Mouse (Mus musculus) telencephalon, adult 2 months (tissue): ENCODE results near the gene Xkr7.

Source experiments
- DNase-seq: peaks from one replicate; pipeline ENCODE4 v3.0.0-alpha.2; 2011; ENCODE audit warnings: low read depth, low spot score

The Xkr7 gene

DNA sequence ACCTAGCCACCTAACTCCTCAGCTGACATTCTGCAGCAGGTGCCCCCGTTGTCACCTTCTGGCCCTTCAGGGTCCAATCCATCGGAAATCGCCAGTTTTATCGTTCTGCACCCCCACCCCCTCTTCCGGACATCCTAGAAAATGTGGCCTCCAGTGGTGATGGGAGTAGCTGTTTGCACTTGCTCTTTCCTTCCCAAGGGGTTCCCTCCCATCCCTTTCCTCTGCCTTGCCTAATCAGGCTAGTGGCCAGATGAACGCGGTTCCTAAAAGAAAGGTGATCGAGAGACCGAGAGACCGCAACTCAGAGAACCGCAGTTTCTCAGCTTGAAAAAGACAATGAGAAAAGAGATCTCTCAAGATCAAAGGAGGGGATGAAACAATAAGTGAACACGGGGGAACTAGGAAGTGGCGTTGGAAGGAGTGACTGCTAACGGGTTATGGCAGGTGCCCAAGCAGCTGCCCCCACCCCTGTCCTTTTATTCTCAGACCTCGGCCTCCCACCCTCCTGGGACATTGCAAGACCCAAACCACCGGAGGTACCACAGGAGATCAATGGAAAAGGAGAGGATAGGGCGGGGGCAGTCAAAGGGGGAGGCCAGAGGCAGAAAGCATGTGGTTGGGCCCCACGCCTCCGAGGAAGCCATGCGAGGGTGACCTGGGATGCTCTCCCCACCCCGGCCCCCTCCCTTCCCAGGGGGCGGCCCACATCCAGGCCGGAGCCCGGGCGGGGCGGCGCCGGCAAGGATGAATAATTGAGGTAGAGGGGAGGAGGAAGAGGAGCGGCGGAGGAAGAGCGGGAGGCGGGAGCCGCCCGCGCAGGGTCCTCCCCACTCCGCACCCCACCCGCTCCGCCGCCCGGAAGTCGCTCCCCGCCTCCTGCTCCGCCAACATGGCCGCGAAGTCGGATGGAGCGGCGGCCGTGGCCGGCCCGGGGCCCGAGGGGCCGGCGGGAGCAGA lies at the start of gene Xkr7:
TSS of gene Xkr7 (plus strand) at position 727 of the 957 bp plus-strand sequence.
- DNase-seq = no peak

DNA sequence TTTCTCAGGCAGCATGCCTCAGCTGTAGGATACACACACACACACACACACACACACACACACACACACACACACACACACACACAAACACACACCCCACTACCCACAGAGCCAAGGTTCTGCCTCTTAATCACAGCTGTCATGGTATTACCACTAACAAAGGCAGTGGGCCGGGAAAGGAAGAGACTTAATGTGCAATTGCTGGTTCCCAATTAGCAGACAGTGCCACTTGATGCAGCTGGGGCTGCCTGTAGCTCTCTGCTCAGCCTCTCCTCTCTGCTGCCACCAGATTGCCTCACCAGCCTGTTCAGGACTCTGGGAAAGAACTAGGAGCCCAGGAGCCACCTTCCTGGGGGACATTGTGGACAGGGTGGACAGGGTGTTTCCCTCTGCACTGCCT lies 46.1 kb upstream of the Xkr7 start:
- no peak for DNase-seq

DNA sequence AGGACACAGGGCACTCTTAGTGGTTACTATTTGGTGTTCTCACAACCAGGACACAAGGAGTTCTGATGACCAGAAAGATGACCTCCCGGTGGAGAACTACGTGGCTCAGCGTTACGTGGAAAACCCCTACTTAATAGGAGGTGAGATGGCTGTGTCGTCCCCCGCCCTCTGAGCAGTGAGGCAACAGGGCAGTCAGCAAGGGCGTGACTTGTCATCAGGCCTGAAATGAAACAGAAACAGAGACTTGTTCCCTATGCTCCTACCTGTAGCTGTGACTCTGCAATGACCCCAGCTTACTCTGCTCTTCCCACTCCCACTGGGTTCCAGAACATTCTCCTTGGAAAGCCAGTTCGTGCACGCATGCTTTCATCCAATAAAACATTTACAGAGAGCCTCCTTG lies 40.1 kb upstream of the Xkr7 start:
- no peak for DNase-seq

DNA sequence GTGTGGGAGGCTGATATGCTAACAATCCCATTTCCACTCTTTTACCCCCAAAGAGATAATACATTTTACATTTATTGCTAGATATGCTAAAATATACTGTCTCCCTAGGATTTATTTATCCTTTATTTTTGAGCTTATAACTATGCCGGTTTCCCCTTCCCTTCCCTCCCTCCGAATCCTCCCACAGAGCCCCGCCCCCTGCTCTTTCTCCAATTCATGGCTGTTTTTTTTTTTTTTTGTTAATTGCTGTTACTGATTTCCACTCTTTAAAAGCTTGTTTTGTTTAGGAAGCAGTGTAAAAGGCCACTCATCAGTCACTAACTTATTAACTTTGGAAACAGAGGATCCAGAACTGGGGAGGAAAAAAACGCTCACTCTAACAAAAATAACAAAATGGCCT lies 34.6 kb upstream of the Xkr7 start:
- no peak for DNase-seq

DNA sequence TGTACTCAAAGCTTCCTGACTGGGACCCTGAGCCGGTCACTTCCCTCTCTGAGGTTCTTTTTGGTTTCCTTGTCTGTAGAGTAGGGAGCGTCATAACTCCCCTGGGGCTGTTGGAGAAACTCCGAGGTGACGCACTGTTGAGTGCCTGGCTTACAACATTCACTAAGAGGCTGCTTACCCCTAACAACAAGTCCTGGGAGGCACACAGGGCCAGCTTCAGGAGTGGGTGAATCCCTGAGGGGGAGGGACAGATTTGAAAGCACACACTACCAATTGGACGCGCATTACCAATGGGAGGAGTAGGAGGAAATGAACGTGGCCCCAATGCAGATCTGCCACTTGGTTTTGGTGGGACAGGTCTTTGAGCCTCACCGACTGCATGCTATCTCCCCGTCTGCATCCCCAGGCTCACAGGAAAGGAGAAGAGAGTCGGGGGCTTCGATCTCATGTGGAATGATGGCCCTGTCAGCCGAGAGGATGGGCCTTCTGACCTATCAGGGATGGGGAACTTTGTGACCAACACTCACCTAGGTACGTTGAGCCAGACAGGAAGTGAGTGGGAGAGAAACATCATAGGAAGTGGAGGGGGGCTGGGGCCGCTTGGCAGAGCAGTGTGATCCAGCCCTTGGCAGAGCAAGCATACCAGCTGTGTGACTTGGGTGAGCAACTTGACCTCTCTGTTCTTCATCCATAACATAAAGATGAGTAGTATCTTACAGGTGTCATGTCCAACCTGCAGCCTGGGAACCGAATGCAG lies 29.0 kb upstream of the Xkr7 start:
- no peak for DNase-seq

DNA sequence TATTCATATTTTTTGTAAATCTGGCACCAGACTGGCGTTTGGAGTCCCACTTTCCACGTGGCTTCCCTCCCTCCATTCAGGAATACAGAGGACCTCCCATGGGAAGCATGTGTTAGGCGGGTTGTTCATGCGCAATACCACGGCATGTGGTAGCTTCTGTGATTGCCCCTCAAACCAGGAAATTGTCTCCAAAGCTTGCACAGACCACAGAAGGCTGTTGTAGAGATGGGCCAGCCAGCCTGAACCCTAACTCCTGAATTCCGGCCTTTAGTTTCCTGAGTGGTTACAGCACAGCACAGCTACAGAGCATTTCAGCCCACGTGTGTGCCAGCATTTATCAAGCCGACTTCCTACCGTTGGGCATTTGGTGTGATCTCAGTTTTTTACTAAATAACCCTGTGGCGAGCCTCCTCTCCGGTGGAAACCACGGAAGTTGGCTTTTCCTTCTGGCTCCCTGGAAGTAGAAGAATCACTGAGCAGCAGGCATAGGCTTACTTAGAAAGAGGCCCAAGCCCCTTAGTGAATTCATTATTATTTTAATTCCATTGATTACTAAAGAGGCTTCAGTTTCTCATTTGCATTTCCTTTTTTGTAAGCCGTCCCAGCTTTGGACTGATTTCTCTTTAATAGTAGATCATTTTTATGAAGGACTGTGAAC lies 27.8 kb upstream of the Xkr7 start:
- no peak for DNase-seq

DNA sequence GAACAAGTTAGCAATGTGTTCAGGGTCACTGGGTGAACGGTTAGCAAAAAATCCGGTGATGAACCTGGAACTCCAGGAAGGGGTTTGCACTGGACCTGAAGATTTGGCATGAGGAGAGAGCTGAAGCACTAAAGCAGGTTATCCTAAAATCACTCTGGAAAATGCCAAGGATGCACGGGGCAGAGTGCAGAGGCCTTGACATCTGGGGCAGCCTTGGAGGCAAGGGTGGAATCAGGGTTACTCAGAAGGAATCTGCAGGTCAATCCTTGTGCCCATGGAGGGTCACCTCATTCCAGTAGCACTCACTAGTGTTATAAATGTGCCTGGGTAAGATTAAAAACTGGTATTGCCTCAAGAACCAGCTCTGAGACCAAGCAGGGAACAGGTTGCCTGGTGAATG lies 25.7 kb upstream of the Xkr7 start:
- DNase-seq = no peak

DNA sequence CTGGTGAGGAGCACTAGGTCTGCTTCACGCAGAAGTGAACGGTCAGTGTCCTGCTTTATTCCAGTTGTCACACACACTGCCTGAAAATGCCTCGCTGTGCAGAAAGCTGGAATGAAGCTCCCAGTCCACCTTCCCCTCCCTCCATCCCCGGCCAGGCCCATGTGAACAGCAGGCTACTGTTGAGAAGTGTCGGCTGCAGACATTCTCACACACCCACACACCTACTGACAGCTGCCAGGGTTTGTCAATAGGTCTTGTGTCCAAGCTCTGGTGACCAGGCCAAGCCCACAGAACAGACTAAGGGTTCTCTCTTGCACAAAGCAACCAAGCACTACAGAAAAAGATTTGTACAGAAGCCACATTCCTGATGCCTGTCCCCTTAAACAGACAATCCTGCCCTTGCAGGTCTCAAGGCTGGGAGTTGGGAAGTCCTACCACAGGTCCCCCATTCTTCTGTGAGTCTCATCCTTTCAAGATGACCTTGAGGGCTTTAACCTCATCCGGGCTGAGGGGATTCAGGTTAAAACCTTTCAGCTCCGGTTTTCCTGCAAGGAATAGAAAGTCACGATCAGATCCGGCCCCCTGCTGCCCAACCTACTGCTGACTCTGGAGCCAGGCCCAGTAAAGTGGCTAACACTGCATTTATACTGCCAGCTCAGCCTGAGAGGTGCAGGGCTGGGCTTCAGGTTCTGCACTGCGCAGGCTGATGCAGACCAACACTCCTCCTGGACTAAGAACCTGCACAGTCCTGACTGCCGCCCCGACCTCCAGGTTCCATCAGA lies 22.3 kb upstream of the Xkr7 start:
- no peak for DNase-seq

DNA sequence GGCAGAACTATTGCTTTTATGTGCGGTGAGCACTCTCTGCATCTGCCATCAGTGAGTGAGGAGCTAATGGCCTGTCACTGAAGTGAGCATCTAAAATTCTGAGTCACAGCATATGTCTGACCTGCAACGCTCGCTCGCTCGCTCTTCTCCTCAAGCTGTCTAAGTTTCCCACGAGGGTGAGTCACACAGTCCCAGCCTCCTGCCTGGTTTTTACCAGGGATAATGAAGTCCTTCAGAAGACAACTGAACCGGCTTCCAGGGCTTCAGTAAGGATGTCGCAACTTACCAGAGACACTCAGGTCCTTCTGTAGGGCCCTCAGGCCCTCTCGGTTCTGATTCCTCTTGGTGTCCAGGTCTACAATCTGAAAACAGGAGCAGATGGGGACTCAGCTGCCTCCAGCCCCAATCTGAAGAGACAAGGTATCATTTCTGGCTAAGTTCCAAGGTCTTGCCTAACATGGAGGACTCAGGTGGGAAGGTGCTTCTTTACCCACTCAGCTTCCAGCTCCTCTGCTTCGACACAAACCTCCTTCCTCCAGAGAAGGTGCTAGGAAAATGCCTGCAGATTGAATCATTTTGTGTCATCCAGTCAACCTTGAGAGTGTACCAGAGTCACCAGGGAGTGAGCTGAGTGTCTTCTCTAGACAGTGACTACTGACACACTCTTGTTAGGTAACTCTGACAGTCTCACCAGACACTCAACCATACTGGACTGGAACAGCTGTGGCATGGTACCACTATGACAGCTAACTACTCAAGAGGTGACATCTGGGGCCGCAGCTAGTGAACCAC lies 17.7 kb upstream of the Xkr7 start:
- DNase-seq = no peak

DNA sequence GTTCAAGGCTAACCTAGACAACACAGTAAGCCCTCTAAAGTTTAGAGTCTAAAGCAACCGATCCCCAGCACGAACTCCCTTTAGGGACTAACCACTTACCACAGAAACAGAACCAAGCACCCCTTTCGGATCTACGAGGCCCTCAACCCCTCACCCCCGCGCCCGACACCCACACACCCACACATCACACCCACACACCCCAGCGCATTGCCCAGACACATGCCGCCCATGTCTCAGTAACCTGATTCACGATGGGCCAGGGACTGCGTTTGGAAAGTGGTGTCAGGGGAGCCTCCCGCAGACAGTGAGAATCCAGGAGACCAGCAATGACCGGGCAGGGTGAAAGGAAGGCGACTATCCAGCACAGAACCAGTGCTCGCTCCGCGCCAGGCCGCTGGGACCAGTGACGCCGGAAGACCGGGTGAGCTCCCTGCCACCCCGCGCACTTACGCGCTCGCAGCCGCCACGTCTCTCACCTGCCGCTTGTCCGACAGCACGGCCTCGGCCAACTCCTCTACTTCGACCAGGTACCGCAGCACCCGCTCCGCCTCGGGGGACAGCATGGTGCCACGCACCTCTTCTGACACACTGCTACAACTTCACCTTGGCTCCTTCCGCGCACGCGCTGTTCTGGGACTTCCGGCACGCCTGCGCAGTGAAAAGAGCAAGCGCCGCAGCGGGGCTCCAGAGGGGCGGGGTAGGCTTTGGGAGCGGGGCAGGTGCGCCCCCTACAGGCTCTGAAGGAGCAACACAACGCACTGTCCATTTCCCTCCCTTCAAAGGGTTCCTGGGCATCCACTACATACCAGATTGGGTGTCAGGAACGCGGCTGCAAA lies 16.7 kb upstream of the Xkr7 start, which contains the start of gene Pdrg1:
TSS of gene Pdrg1 (minus strand) at position 670 of the 836 bp plus-strand sequence.
- DNase-seq = peak; percentile 86

DNA sequence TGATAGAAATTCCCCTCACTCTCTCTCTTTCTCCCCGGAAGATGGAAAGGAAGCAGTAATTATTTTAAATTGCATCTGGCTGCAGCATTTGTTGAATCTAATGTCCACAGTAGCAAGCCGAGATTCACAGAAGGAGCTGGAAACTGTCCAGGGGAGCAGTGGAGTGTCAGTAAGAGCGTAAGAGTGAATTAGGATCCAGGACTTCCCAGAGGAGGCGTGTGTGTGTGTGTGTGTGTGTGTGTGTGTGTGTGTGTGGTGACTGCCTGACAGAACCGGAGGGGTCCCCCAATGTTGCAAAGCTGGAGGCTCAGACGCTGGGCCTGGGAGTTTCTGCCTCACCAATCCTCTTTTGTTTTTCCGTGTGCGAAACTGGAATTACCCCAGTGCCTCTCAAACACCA lies 15.8 kb upstream of the Xkr7 start:
- no peak for DNase-seq

DNA sequence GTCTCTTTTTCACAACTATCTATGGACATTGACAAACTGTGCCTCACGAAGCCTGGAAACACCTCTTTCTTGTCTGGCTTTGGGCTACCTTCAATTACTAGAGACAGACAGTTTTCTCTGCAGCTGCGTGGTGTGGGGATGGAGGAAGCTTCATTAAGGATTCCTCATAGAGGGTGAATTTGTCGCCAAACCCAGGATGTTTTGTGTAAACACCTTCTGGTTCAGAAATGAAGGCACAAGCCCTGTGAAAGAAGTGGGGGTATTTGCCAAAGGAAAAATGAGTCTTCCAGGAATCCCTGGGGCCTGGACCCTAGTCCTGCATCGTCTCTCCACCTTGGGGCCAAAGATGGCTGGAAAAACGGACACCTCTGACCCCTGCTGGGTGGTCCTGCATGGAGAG lies 14.9 kb upstream of the Xkr7 start:
- DNase-seq = no peak

DNA sequence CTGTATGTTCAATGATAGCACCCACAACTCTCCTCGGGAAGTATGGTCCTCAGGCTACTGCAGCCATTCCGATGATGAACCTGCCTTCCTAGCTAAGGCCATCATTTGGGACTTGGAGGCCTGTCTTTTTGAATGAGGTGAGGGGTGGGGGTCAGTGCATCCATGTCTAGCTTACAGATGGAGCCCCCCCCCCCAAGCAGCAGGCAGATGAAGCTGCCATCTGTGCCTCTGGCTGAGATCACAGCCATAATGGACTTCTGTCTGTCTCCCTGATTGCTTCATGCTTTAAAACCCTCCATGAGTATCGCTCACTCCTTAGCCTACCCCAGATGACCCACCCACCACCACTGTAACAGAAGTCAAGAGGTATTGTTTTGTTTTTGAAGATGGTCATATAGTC lies 12.3 kb upstream of the Xkr7 start:
- DNase-seq = no peak

DNA sequence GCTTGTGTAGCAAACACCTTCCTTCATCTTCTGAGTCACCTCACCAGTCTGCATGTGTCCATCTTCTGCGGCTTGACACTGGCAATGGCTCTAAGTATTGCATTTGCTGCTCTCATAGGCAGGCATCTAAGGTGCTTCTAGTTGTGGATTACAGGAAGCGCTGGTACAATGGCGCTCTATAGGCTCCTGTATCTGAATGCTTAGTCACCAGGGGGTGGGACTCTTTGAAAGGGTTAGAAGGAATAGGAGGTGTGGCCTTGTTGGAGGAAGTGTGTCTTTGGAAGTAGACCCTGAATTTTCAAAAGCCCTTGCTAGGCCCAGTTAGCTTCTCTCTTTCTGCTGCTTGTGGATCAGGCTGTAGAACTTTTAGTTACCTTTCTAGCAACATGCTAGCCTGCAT lies 10.5 kb upstream of the Xkr7 start:
- no peak for DNase-seq

DNA sequence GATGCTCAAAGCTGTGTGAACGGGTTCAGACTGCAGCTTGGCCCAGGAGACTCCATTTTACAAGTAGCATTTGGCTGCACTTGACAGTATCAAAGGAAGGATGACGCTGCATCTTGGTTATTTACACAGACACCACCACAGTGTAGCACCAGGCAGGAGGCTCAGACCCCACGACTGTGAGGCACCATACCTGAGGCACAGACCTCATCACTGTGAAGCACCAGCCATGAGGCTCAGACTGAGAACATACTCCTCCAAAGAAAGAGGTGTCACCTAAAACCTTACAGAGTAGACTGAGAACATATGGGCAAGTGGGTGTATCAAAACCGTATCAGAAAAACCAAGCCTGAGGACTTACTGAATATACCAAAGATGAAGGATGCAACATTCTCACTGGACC lies 8.8 kb upstream of the Xkr7 start:
- DNase-seq = no peak

DNA sequence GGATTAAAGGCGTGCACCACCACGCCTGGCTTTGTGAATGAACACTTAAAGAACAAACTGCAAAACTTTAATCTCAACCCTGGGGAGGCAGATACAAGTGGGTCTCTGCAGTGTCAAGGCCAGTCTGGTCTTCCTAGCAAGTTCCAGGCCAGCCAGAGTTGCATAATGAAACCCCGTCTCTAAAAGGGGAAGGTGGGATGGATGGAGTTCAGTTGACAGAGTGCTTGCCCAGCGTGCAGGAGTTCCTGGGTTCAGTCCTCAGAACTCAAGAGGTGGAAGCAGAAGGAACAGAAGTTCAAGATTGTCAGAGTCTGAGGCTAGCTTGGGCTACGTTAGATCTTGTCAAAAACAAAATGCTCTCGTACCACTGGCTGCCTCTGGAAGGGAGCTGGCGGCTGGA lies 5.6 kb upstream of the Xkr7 start:
- DNase-seq = no peak

DNA sequence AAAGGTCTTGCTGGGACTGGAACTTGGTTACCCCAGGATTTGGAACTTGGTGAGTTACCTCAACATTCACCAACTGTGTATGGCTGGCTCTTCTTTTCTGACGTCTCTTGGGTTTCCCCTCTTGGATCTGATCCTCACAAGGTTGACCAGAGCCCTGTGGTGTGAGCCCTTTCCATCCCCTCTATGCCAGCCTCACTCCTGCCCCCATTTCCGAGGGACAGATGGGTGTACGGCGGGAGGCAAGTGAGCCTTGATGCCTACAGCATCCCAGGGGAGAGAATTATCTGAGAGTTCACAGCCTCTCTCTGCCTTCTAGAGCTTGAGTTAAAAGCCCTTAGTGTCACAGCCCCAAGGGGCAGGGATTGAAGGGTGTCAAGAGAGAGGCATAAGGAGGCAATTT lies 4.2 kb upstream of the Xkr7 start:
- no peak for DNase-seq

DNA sequence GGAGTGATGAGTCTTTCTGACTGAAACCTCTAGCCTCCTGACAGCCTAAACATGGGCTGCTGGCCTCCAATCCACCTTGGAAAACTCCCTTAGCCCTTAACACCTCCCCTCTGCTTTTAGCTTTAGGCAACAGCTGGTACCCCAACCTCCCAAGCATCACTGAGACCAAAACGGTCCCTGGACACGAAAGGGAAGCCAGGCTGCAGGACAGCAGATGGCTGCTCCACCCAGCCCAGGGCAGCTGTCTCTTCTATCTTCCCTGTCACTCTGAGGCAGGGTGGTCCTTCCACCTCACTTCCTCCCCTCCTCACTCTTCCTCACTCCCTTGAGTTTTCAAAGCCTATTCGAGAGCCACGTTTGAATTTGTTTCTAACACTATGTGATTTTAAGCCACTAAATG lies 1.2 kb upstream of the Xkr7 start:
- no peak for DNase-seq

DNA sequence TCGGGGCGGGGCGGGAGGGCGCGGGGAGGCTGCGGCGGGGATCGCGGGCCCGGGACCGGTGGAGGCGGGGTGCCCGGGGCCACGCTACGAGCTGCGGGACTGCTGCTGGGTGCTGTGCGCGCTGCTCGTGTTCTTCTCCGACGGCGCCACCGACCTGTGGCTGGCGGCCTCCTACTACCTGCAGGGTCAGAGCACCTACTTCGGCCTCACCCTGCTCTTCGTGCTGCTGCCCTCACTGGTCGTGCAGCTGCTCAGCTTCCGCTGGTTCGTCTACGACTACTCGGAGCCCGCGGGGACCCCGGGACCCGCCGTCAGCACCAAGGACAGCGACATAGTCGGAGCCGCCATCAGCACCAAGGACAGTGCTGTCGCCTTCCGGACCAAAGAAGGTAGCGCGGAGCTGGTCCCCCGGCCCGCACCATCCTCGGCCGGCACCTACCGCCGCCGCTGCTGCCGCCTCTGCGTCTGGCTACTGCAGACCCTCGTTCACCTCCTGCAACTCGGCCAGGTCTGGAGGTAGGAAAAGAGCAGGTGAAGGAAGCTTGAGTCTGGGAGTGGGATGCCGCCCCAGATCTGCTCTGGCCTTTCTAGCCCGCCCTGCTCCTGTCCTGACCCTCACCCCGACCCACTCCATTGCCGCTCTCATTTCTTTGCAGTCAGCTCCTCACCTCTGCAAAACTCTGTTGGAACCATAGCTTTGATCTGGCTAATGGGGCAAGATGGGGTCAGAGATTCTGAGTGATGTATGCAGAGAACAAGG lies 611 bp downstream of the Xkr7 start:
- DNase-seq = no peak
